Mouse (Mus musculus): Measurements from ENCODE around the gene Khsrp.

GRCm38 (mm10) chr17:57061069-57061468 lies 29.7 kb upstream of the Khsrp start:
- TF ChIP-seq CTCF (IDR thresholded peaks at IDR 0.05; ENCODE audit: borderline replicate concordance, extremely low read depth, insufficient read depth, insufficient read length) = no peak
- no peak for TF ChIP-seq POLR2A (IDR thresholded peaks at IDR 0.05; ENCODE audit: borderline replicate concordance, extremely low read depth, insufficient read depth, insufficient read length, poor library complexity, severe bottlenecking)

Measured in brain, embryonic 14.5 days (tissue).